Mouse (Mus musculus) testis, adult 2 months (tissue): ENCODE measurements around the gene Csmd2.

Experiments
- CTCF ChIP-seq: fragments of 200-500 bp; IDR thresholded peaks from 2 replicates; pipeline ENCODE4 v1.5.1; 2012; ENCODE audit warnings: low read depth, mild to moderate bottlenecking, inconsistent platforms, low read length, moderate library complexity; ENCODE audit not compliant: control insufficient read depth, insufficient read depth, insufficient replicate concordance
- POLR2A ChIP-seq: fragments of 200-500 bp; IDR thresholded peaks from 2 replicates; pipeline ENCODE4 v1.6.1; 2012; ENCODE audit warnings: low read depth, mild to moderate bottlenecking, inconsistent platforms, low read length, moderate library complexity; ENCODE audit not compliant: control insufficient read depth

GRCm38 (mm10) chr4:128371766-128372165, 384.1 kb downstream of the Csmd2 start:
- TF ChIP-seq CTCF = no peak
- no peak for TF ChIP-seq POLR2A
